Mouse (Mus musculus) erythroblast, adult 5-6 weeks (primary cell): ENCODE results near the gene Mfap3l. TPM values are rescaled to one million over a fixed set of nuclear protein-coding genes. Genes with fewer than 3 reads are reported as not detected.
"Not testable (repeated sequence)": the region's sequence is repeated elsewhere in the genome, so short reads cannot be mapped to it uniquely, and the experiment has no call there.

Source experiments
- ATAC-seq: replicated peaks from 2 replicates; pipeline ENCODE4 v1.8.0; 2016; ENCODE audit warnings: moderate number of reproducible peaks, mild to moderate bottlenecking, moderate TSS enrichment, inconsistent platforms; ENCODE audit not compliant: poor library complexity, low FRiP score, severe bottlenecking
- total RNA-seq, 2 experiments: library from RNA; stranded (forward) in 1 of 2; stranded (reverse) in 1 of 2; fragments of 150-400 nt in 1 of 2; fragments of 200-764, 138-1000 nt in 1 of 2; gene quantifications; 2 replicates each; pipeline versions ENCODE4 v1.2.3 to v1.2.4; 2015 to 2017; ENCODE audit warnings: low replicate concordance in 2 of 2

Mfap3l gene
- total RNA-seq (2015; ENCODE audit: low replicate concordance) (not detected in 2 replicates), total RNA-seq (2017; ENCODE audit: low replicate concordance) (0.34 TPM in 1 of 2 replicates, not detected in the other)

DNA sequence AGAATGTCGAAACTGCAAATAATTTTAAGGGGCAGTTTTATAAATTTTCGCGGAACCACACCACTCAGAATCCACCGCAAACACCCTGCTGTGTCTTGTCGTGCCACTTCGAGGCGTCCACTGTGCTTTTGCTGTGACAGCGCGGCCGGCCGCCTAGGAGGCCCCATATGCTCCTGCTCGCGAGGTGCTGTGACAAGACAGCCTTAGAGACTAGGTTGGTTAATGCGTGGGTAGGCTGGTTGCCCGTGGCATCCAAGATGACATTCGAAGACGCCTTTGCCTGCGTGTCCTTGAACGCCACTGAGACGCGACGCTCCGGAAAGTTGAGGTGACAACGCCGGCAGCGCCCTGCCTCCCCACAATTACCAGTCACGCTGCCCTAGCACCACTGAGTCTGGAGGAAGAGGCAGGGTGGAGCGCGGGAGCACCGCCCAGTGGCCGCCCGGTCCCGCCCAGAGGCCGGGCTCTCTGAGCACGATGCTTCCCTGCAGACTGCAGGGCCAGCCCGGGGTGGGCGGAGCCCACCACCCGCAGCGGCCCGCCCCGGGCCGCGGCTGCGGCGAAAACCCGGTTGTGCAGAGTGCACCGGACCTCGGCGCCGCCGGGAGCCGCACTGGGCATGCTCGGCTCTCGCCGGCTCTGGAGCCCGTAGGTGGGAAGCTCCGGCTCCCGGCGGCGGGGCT, at the start of gene Mfap3l:
Mfap3l (plus strand) TSS at position 578 of the 683 bp plus-strand sequence.
- ATAC-seq, result peak; percentile 87

DNA sequence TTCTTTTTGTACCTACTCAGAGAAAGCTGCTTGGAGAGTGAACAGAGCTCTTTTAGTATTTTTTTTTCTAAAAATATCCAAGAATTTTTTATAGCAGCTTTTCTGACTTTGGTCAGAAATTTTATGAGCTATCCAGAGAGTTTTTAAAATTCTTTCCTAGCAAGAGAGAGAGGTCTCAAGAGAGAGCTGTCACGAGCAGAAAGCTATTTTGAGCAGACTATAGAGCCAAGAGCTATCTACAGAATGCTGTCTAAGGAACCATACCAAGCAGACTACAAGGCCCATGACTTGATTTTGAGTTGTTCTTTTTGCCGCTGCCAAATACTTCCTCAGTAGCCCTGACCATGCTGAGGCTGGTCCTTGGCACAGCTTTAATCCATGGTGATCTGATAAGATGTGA, 49.3 kb upstream of the Mfap3l start:
- no peak for ATAC-seq

DNA sequence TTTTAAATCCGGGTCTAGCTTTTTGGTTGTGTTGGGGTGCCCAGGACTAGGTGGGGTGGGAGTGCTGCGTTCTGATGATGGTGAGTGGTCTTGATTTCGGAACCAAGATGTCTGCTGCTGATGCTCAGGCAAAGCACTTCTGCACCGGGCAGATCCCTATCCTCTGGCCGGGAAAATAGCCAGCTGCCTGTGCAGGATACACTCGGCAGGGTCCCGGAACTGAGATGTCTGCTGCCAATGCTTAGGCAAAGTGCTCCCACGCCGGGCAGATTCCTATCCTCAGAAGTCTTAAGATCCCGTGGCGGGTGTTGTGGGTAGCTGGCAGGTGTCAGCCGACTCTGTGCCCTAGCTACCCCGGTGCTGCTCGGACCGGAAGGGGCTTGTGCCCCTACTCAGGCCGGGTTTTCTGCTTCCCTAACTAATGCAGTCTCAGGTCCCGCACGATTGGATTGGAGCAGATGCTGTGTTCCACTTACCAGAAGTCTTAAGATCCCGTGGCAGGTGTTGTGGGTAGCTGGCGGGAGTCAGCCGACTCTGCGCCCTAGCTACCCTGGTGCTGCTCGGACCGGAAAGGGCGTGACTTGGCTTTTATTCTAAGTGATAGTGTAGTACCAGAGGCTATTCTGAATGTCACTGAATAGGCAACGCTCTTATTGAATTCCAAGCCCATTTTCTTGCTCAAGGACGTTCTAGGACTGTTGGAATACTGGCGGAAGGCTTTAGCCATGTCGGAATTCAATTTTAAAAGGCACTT, 41.1 kb upstream of the Mfap3l start:
- ATAC-seq, result not testable (repeated sequence)

DNA sequence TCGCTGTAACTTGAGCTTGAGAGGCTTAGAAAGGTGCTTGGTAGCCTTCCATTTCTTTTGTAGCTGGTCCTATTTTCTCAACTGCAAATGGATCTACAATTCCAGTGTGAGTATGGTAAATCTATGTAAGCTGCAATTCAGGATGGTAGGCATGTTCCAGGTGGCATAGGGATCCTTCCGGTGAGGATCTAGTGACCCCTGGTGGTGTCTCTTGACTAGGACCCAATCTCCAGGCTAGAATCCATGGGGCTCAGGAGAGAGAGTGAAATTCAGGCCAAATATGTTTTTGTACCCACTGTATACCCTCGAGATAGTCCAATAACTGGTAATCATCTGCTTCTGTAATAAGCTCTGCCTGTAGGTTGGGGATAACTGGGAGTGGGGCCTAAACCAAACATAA, 37.9 kb upstream of the Mfap3l start:
- ATAC-seq, result no peak

DNA sequence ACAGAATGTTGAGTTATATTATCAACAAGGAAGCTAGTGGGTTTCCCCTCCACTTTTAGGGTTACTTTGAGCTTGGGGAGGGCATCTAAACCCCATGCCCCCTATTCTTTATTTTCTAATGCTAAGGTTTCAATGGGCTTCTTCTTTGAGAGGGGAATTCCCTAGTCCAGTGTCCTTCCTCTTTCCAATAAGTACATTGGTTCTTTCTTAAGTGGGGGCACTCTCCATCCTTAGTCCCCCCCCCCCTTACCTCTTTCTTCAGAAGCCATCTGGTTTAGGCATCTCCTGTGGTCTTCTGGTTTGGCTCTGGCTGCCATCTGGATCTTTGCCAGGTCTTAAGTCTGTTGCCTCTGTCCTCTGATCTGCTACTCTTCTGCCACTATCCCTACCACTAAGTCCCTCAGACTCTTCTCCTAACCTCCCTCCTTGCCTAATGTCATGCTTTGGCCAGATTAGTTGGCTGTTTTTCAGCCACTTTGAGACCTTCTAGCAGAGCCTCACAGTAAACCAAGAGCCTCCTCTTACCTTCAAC, 21.0 kb upstream of the Mfap3l start:
- ATAC-seq, result no peak

DNA sequence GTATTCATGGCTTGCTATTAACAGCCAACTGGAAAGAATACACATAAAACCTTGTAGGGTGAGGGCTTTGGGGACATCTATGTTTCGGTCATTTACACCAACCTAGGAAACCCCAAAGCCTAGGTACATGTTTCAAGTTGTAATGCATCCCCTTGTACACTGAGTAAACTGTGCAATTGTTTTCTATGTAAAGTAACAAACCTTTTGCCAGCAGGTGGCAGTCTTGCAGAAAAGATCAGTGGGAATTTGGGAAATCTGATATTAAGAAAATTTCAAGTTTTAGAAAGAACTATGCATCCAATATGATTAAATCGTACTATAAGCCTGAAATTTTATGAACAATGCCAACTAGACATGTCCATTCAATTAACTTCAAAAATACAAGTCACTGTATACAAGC, 15.7 kb upstream of the Mfap3l start:
- no peak for ATAC-seq

DNA sequence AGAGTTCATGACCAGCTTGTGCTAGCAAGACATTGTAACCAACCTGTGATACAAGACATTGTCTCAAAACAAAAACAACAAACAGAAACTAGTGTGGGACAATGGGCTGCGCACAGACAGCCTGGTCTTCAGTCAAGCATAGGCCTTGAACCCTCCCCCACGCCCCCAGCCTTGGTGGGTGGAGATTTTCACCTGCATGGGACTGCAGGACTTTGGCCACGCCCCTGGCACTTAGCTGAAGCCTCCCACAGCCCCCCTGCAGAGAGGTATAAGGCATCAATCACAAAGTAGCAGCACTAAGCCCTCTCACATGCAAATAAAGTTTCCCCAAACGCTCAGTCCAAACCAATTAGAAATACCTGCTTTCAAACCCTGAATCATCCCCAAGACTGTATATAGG, 11.1 kb upstream of the Mfap3l start:
- no peak for ATAC-seq

DNA sequence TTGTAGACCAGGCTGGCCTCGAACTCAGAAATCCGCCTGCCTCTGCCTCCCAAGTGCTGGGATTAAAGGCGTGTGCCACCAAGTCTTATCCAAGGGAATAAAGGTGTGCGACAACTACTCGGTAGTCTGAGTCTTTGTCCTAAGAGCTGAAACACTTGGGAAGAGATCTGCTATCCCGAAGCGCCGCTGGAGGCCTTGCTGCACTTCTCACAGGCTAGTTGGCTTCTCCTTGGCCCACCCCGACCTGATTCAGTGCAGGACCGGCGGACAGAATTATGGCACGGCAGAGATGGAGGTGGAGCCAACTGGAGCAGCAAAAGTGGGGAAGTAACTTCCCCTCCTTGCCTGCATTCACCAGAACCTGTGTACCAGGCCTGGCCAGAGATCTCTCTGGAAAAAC, 10.6 kb upstream of the Mfap3l start:
- no peak for ATAC-seq

DNA sequence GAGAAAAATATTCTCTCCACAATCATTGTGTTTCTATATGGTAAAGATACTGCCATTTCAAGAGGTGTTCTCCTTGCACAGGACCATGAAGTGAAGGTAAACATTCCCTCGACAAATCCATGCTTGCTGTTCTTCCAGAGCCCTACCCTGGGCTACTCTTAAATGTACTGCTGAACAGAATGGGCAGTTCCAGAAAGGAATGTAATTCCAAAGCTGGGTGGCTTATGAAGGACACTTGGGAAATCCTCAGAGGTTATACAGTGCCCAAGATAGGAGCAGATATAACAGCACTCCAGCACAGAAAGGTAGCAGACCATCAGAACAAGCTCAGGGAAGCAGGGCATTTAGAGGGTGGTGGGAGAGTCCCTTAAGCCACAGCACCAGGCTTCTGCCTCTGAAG, 9.2 kb upstream of the Mfap3l start:
- ATAC-seq, result no peak

DNA sequence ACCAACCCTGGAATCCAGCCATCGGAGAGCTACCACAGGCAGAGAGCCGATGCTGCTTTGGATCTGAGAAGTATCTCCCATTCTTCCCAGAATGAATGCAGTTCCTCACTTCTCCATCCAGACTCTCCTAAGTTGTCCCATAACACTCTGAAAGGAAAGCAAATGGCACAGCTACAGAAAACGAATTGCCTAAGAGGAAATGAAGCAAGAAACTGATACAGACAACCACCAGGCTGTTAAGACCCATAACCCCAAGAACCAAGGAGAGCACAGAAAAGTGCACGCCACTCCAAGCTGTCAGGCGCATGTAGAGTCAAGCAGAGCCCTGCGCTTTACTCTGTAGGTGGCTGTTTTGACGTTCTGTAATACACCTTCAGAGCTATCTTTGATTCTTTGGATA, 7.9 kb upstream of the Mfap3l start:
- ATAC-seq, result no peak

DNA sequence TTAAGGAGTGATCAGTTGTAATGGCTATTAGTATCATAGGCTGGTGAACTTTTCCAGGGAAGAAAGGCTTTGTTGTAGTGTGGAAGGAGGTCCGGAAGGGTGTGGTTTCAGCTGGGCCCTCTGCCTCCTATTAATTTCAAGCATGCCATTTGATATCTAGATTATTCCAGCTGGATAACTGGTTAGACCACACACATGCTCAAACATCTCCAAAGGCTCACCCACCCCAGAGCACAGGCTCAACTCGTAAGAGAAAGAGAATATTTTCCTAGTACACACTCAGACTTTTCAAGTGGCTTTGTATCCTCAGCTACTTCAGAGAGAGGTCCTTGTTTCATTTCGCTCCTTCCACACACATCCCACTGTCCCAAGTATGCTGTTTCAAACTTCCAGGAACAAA, 4.7 kb upstream of the Mfap3l start:
- ATAC-seq, result no peak

DNA sequence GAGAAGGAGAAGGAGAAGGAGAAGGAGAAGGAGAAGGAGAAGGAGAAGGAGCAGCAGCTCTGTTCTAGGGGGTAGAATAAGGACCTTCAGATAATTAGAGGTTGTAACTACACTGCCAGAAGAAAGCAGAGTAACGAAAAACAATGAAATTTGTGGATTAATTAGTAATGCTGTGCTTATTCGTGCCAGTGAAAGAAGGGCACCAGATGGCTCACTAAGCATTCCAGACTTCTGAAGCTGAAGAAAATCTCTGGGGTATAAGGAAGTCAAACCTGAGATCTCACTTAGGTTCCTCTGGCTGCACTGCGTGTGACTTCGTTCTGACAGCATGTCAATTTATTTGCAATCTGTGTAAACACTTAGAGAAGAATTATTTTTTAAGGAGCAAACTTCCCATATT, 3.6 kb upstream of the Mfap3l start:
- ATAC-seq, result no peak

DNA sequence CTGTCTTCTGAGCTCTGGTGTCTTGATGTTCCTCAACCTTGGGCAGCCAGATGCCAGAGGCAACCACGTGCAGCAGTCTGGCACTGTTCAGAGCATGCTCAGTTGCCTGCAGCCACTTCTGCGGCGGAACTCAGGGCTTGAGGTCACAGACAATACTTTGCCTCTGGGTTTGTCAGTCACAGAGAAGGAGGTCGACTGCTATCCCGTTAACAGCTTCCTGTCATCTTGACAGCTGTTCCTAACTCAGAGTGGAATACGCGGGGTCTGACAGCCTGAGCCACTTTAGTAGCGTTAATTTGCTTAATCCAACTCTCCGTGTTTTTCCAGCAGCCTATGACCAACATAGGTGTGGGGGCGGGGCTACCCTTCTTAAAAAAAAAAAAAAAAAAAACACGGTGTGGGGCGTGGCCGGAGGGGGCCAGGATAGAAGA, 1.1 kb upstream of the Mfap3l start:
- no peak for ATAC-seq

DNA sequence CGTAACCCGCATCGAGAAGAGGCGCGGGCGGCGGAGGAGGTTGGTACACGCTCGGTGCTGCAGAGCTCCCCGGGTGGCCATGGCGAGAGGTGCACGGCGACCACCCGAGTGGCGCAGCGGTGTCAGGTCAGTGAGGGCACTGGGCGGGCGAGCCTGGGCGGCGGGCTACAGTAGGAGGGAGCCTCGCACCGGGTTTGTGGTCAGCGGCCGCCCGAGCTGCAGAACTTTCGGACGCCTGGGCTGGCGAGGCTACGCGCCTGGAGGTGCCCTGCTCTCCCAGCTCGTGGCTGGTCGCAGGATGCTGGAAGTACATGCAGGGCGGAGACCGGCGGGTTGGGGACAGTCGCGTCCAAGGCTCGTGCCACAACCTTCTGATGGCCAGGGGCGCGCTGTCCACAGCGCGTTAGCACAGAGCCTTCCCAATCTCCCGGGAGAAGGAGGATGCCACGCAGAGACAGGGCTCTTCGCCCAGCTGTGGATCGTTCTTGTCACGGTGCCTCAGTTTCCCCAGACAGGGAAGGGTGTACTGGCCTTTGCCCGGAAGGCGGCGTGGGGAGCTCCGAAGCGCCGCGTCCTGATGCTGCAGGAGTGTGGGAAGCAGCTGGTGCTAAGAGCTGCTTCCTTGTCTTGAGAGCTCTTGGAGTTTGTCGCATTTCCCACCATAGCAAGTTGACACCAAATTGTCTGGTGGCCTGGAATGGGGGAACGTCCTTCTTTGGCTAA, 467 bp downstream of the Mfap3l start:
- no peak for ATAC-seq

DNA sequence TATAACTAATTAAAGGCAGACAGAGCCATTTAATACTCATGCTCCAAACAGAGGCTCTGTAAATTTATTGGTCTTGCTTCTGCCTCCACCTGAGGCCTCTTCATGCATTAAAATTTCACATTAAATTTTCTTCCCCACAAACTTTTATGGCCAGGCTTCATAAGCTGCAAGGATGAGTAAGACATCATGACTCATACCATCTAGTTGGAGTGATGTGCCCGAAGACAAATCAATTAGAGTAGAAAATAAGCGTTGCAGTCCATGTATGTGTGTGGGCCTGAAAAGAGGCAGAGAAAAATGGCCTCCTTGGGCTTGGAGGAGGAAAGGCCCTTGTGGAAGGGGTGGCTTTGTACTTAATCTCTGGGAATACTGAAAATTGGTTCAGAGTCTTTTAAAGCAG, 2.3 kb downstream of the Mfap3l start:
- ATAC-seq, result no peak

DNA sequence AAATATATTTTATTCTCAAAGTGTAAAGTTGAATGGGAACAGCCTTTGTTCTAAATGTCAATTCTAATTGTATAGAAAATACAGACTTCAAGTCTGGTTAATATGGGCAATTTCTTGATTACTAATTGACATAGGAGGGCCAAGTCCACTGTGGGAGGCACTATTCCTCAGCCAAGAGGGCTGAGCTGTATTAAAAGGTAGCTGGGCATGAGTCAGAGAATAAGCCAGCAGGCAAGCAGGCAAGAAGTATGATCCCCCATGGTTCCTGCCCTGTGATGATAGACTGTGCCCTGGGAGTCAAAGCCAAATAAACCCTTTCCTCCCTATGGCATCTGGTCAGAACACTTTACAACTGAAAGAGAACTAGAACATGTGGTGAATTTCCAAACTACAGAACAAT, 3.2 kb downstream of the Mfap3l start:
- no peak for ATAC-seq

DNA sequence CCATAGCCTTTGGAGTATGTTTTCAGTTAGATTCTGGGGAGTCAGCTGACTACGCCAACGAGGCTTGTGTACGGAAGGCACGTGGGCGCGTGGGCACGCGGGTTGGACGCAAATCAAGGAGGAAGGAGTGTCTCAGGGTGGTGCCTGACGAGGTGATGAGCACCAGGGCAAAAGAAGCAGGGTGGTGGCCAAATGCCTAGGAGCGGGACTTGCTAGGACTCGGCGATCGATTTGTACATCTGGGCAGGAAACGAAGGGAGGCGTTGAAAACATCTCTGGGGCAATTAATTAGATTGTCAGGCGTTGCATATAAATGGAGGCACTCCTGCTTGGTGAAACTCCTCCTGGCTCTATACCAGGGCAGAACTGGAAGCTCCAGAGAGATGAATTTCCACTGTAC, 7.4 kb downstream of the Mfap3l start:
- no peak for ATAC-seq

DNA sequence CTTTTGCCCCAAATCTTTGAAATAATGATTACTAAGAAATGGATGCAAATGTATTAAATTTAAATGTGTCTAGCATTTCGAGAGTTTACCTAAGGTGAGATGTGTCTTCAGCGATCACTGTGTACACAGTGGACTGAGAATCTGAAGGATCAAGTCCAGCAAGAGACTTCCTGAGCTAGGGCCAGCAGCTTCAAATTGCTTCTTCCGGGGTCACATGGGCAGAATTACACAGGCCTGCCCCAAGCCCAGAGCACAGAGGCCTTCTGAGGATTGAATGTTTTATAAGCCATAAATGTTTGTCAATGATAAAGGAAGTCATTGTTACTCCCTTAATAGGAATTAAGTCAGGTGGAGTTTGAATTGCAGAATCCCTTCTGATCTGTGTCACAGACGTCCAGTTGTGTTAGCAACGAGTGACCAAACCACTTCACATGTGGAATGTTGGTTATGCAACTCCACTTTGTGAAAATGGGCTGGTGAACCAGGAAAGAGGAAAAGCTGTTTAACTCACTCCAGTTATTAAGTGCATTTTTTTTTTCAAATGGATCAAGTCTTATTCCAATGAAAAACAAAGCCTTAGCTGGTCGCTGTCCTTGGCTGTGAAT, 10.9 kb downstream of the Mfap3l start:
- no peak for ATAC-seq

DNA sequence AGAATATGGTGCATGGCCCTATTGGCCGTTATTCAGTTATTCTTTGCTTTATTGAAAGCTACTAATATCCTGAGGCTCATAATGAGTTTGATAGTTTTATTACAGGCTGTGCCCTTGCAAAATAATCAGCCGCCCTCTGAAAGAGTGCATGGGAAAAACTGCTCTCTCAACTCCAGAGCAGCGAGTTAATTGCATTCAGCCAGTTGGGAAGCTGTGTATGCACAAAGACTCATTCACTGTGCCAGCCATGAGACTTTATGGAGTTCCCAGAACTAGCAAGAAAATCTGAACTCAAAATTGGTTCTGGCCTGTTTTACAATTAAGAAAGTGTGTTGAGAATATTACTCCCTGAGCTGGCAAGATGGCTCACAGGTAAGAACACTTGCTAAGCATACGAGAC, 12.5 kb downstream of the Mfap3l start:
- ATAC-seq, result no peak

DNA sequence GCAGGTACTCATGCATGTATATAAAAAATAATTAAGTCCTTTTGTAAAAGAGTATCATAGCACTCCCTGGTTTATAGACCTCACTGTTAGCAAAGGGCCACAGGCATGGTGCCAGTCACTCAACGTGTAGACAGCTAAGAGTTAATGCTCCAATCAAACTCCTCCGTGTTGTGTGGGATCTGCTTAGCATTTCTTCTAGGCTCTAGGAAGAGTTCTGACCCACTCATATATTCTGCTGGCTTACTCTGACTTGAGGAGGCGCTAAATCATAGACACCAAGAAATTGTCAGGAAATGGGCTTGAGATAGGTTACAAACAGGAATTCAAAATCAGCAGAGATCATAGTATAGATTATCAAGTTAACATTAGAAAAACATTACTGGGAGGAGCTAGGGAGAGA, 13.3 kb downstream of the Mfap3l start:
- ATAC-seq, result no peak
